8 mouse cellular contexts compared by ENCODE assay signal in genomic region chr3:68869211-68869690, GRCm38 (mm10). TPM values are rescaled to one million over a fixed set of nuclear protein-coding genes. Genes with fewer than 3 reads are reported as not detected.
A peak's percentile ranks its signal among the peaks of the same experiment; 100 is the strongest.
DNase-seq lines count a peak whose midpoint lies in the region; ATAC-seq and TF ChIP-seq lines count a peak whose summit lies in the region.

TSS of gene 1110032F04Rik (plus strand) at chr3:68869586.

- peak; percentile 85 for ATAC-seq in forebrain, embryonic 14.5 days
- ATAC-seq in intestine, embryonic 14.5 days (replicated peaks; ENCODE audit: low FRiP score, low TSS enrichment, low read depth), result peak; percentile 69; the same call in 1 of the 2 replicates

- TF ChIP-seq CTCF in spleen, adult 2 months (IDR thresholded peaks at IDR 0.05; ENCODE audit: extremely low read depth, insufficient read depth, insufficient read length, insufficient replicate concordance), result no peak

- H3K4me1 ChIP-seq in forebrain, embryonic 14.5 days (ENCODE audit: control insufficient read depth, insufficient read depth, low read length), result no peaks in the 10 kb centered on the region
- H3K4me1 ChIP-seq in intestine, embryonic 14.5 days (replicated peaks; ENCODE audit: control insufficient read depth, insufficient read depth, low read length), result no peaks in the 10 kb centered on the region
- peaks cover 10% of the 10 kb centered on the region for H3K4me1 ChIP-seq in spleen, adult 2 months (ENCODE audit: control insufficient read depth, insufficient read depth, insufficient read length)

- peak within 1 kb of the TSS; percentile 74 for H3K9ac ChIP-seq in forebrain, embryonic 14.5 days (ENCODE audit: low read length)
- peak within 1 kb of the TSS; percentile 45 for H3K9ac ChIP-seq in intestine, embryonic 14.5 days (ENCODE audit: low read length)

- WGBS in forebrain, embryonic 14.5 days, result under 1% methylated on average over 48 of the region's 62 CpGs
- WGBS in intestine, embryonic 14.5 days, result under 1% methylated on average over 54 of the region's 62 CpGs
- 1% methylated on average over 62 of the region's 62 CpGs for WGBS in spleen, adult 2 months

- TF ChIP-seq POLR2A in spleen, adult 2 months (IDR thresholded peaks at IDR 0.05; ENCODE audit: low read depth, low read length), result no peak

- H3K9me3 ChIP-seq in forebrain, embryonic 14.5 days (replicated peaks; ENCODE audit: control insufficient read depth, low read length), result no peaks in the 10 kb centered on the region
- H3K9me3 ChIP-seq in intestine, embryonic 14.5 days (ENCODE audit: control insufficient read depth, low read length), result no peaks in the 10 kb centered on the region

- peak within 1 kb of the TSS; percentile 9; the same call in 1 of the 2 replicates for H3K27ac ChIP-seq in forebrain, embryonic 14.5 days (ENCODE audit: low read depth, low read length)
- no peak within 1 kb of the TSS for H3K27ac ChIP-seq in intestine, embryonic 14.5 days (ENCODE audit: low read depth)
- H3K27ac ChIP-seq in spleen, adult 2 months (ENCODE audit: insufficient read depth, low read length), result no peak within 1 kb of the TSS

- peak within 1 kb of the TSS; percentile 100 for H3K4me2 ChIP-seq in forebrain, embryonic 14.5 days (ENCODE audit: low read length)
- peak within 1 kb of the TSS; percentile 99 for H3K4me2 ChIP-seq in intestine, embryonic 14.5 days (ENCODE audit: low read length)

- peaks cover 6% of the 10 kb centered on the region; the same call in 1 of the 2 replicates for H3K27me3 ChIP-seq in forebrain, embryonic 14.5 days (replicated peaks; ENCODE audit: control insufficient read depth, insufficient read depth, low read length)
- peaks cover 39% of the 10 kb centered on the region for H3K27me3 ChIP-seq in intestine, embryonic 14.5 days (replicated peaks; ENCODE audit: control insufficient read depth, insufficient read depth, low read length)
- peaks cover 16% of the 10 kb centered on the region for H3K27me3 ChIP-seq in spleen, adult 2 months (ENCODE audit: control insufficient read depth, insufficient read depth, low read length)

- intact Hi-C loops in left cerebral cortex, postnatal 10 days (cut with DNase I), result loop anchor here (5.0 kb wide), 2 partner anchors 73 to 107 kb away; no protein-coding TSS in a partner anchor

- peak within 1 kb of the TSS; percentile 70 for H3K4me3 ChIP-seq in forebrain, embryonic 14.5 days (ENCODE audit: low read depth, low read length)
- H3K4me3 ChIP-seq in intestine, embryonic 14.5 days (ENCODE audit: low read depth, low read length), result peak within 1 kb of the TSS; percentile 56
- peak within 1 kb of the TSS; percentile 58 for H3K4me3 ChIP-seq in spleen, adult 2 months (ENCODE audit: extremely low read depth, insufficient read depth, insufficient read length)

- H3K36me3 ChIP-seq in forebrain, embryonic 14.5 days (ENCODE audit: control insufficient read depth, insufficient read depth, low read length), result no peaks in the 10 kb centered on the region
- H3K36me3 ChIP-seq in intestine, embryonic 14.5 days (ENCODE audit: control insufficient read depth, insufficient read depth, low read length), result no peaks in the 10 kb centered on the region
- no peaks in the 10 kb centered on the region for H3K36me3 ChIP-seq in spleen, adult 2 months (ENCODE audit: control insufficient read depth, insufficient read depth, low read length)

- peak; percentile 74 to 78 for DNase-seq in cerebellum, postnatal 10 days
- DNase-seq in cerebellum, adult 9-10 months, result no peak
- peak; percentile 48 for DNase-seq in adrenal gland, postnatal 10 days
- peak; percentile 82 for DNase-seq in forebrain, embryonic 14.5 days (ENCODE audit: low spot score)
- peak; percentile 74 for DNase-seq in intestine, embryonic 14.5 days (ENCODE audit: low spot score)
- DNase-seq in left cerebral cortex, postnatal 10 days (ENCODE audit: extremely low spot score in 1 of 2, low spot score in 2 of 2), result peak in 1 of 2 experiments; percentile 66
- peak; percentile 61 for DNase-seq in mesoderm, embryonic 11.5 days (ENCODE audit: low read depth, low spot score)
- DNase-seq in spleen, adult 2 months (ENCODE audit: low read depth in 1 of 2, low spot score in 2 of 2), result peak in 1 of 2 experiments; percentile 13

RNA-seq across cellular contexts. Expression of gene 1110032F04Rik, which starts in this region (rescaled TPM):
- total RNA-seq in adrenal gland, postnatal 10 days (2021), result under 1 TPM; 0.21 to 0.79 TPM
- polyA plus RNA-seq in forebrain, embryonic 14.5 days (2014; fragmentation: Nextera tagmentation; extraction: Ambion mirVana), result 3.2 and 3.6 TPM in 2 replicates
- polyA plus RNA-seq in intestine, embryonic 14.5 days (2014; fragmentation: Nextera tagmentation; extraction: Ambion mirVana), result 1.2 and 2.0 TPM in 2 replicates
- 10 to 100 TPM; 11.2 to 11.4 TPM for total RNA-seq in left cerebral cortex, postnatal 10 days (2021)
- polyA plus RNA-seq in spleen, adult 2 months (2012; rRNA removed), result 1.8 and 3.1 TPM in 2 replicates

Comparison
In these comparisons a context has a peak if more than half of its experiments do, and no peak if none do; other contexts are left out.
1. RNA of gene 1110032F04Rik (total RNA-seq): 11.2 to 11.4 TPM in left cerebral cortex, postnatal 10 days; 0.21 to 0.79 TPM in adrenal gland, postnatal 10 days; every median in the first group is over 4 times any median in the second.
2. Peak in DNase-seq in adrenal gland, postnatal 10 days; RNA of the gene not detected or under 1 TPM.
3. Peak in every context shown above with its lines, with median percentiles within 50 percentile points of each other: H3K4me3 ChIP-seq.